Mouse (Mus musculus) hindbrain, embryonic 11.5 days (tissue): ENCODE measurements around the gene Sema5a. TPM values are rescaled to one million over a fixed set of nuclear protein-coding genes. Genes with fewer than 3 reads are reported as not detected.

Experiments
- ATAC-seq: fragments of 200-750 bp; cut with Nextera tagmentation; 2 replicates; pipeline ENCODE4 v1.8.0; 2017; ENCODE audit warnings: mild to moderate bottlenecking, moderate TSS enrichment, moderate library complexity; ENCODE audit not compliant: low FRiP score
- DNase-seq: peaks from one replicate; pipeline ENCODE4 v3.0.0-alpha.2; 2015; ENCODE audit warnings: low spot score
- H3K27ac ChIP-seq: fragments of 300-500 bp; sonication (generic); 2 replicates; pipeline ENCODE4 v1.5.1; 2014; ENCODE audit warnings: mild to moderate bottlenecking, low read depth, low read length
- H3K27me3 ChIP-seq: fragments of 300-500 bp; sonication (generic); 2 replicates; pipeline ENCODE4 v1.6.1; 2014; ENCODE audit warnings: mild to moderate bottlenecking, low read length, moderate library complexity, mixed read lengths; ENCODE audit not compliant: control insufficient read depth, insufficient read depth
- H3K36me3 ChIP-seq: fragments of 300-500 bp; sonication (generic); 2 replicates; pipeline ENCODE4 v1.6.1; 2014; ENCODE audit warnings: mild to moderate bottlenecking, low read length, moderate library complexity, mixed read lengths; ENCODE audit not compliant: control insufficient read depth, insufficient read depth
- H3K4me1 ChIP-seq: fragments of 300-500 bp; sonication (generic); replicated peaks from 2 replicates; pipeline ENCODE4 v1.6.1; 2014; ENCODE audit warnings: low read length, mixed read lengths; ENCODE audit not compliant: control insufficient read depth, insufficient read depth
- H3K4me2 ChIP-seq: fragments of 300-500 bp; sonication (generic); replicated peaks from 2 replicates; pipeline ENCODE4 v1.6.1; 2014; ENCODE audit warnings: mild to moderate bottlenecking, low read depth, low read length
- H3K4me3 ChIP-seq: fragments of 300-500 bp; sonication (generic); 2 replicates; pipeline ENCODE4 v1.5.1; 2014; ENCODE audit warnings: low read depth, low read length
- H3K9ac ChIP-seq: fragments of 300-500 bp; sonication (generic); 2 replicates; pipeline ENCODE4 v1.6.1; 2014; ENCODE audit warnings: low read depth, low read length
- H3K9me3 ChIP-seq: fragments of 300-500 bp; sonication (generic); 2 replicates; pipeline ENCODE4 v1.6.1; 2016; ENCODE audit warnings: low read length; ENCODE audit not compliant: control insufficient read depth
- whole genome bisulfite sequencing: fragments of 180-500 bp; shearing (Covaris S2); extraction: QIAGEN DNeasy Blood & Tissue Kit; methylation state at CpG from one replicate; pipeline ENCODE4 v1.1.7; 2014; 5-methylcytosine and 5-hydroxymethylcytosine counted together
- polyA plus RNA-seq: library from polyadenylated mRNA; unstranded; fragments of >200 nt; fragmentation: Nextera tagmentation; extraction: Ambion mirVana; gene quantifications from 2 replicates; pipeline ENCODE4 v1.2.1, GENCODE M21; 2014

Sema5a gene
- polyA plus RNA-seq, 1 experiment from 2014 or later = 7.5 TPM

GRCm38 (mm10) chr15:32243824-32244223 lies 786 bp upstream of the Sema5a start:
- H3K9me3 ChIP-seq = no peaks in the 10 kb centered on the region
- H3K27me3 ChIP-seq = no peaks in the 10 kb centered on the region
- peak overlapping the region; percentile 99 for H3K4me2 ChIP-seq
- ATAC-seq = no peak
- H3K36me3 ChIP-seq = no peaks in the 10 kb centered on the region
- H3K27ac ChIP-seq = no peak overlapping the region
- H3K4me3 ChIP-seq = peak overlapping the region; percentile 61
- 59% methylated on average over 7 of the region's 7 CpGs for WGBS
- H3K9ac ChIP-seq = peak overlapping the region; percentile 5; the same call in 1 of the 2 replicates
- no peaks in the 10 kb centered on the region for H3K4me1 ChIP-seq
- peak; percentile 14 for DNase-seq

- ATAC-seq = peak; percentile 75
- 0% methylated on average over 52 of the region's 52 CpGs for WGBS
Observed at GRCm38 (mm10) chr15:32244956-32245836, 586 bp downstream of the Sema5a start.

GRCm38 (mm10) chr15:32245837-32246670 lies 1.4 kb downstream of the Sema5a start:
- no peaks in the 10 kb centered on the region for H3K36me3 ChIP-seq
- no peak overlapping the region for H3K27ac ChIP-seq
- H3K4me3 ChIP-seq = peak overlapping the region; percentile 61
- peak overlapping the region; percentile 64; the same call in 1 of the 2 replicates for H3K9ac ChIP-seq
- WGBS = under 1% methylated on average over 47 of the region's 47 CpGs
- no peaks in the 10 kb centered on the region for H3K27me3 ChIP-seq
- H3K4me1 ChIP-seq = no peaks in the 10 kb centered on the region
- no peaks in the 10 kb centered on the region for H3K9me3 ChIP-seq
- peak; percentile 64 for ATAC-seq
- peak overlapping the region; percentile 99 for H3K4me2 ChIP-seq
- DNase-seq = peak; percentile 92

More at GRCm38 (mm10) chr15:32244956-32245836, 586 bp downstream of the Sema5a start:
- Histone ChIP-seq H3K9me3 (no peaks in the 10 kb centered on the region), H3K27ac (no peak overlapping the region), H3K4me2 (peak overlapping the region; percentile 99), H3K36me3 (no peaks in the 10 kb centered on the region), H3K4me3 (peak overlapping the region; percentile 61), H3K9ac (peak overlapping the region; percentile 64), H3K4me1 (no peaks in the 10 kb centered on the region), H3K27me3 (no peaks in the 10 kb centered on the region)
- DNase-seq = peak; percentile 59

- Histone ChIP-seq H3K4me3 (no peak overlapping the region), H3K4me2 (no peak overlapping the region)
Observed at GRCm38 (mm10) chr15:32247281-32247680, 2.7 kb downstream of the Sema5a start.

GRCm38 (mm10) chr15:32254806-32255205 lies 10.2 kb downstream of the Sema5a start:
- WGBS = 86% methylated on average over 2 of the region's 2 CpGs

More at GRCm38 (mm10) chr15:32247281-32247680, 2.7 kb downstream of the Sema5a start:
- Histone ChIP-seq H3K9me3 (no peaks in the 10 kb centered on the region), H3K27ac (no peak overlapping the region), H3K4me1 (no peaks in the 10 kb centered on the region), H3K9ac (no peak overlapping the region), H3K36me3 (no peaks in the 10 kb centered on the region), H3K27me3 (no peaks in the 10 kb centered on the region)
- ATAC-seq = no peak
- 62% methylated on average over 5 of the region's 5 CpGs for WGBS
- no peak for DNase-seq

GRCm38 (mm10) chr15:32257340-32257739 lies 12.7 kb downstream of the Sema5a start:
- DNase-seq (no peak), ATAC-seq (no peak)
- Histone ChIP-seq H3K36me3 (no peaks in the 10 kb centered on the region), H3K4me3 (no peak overlapping the region), H3K27me3 (no peaks in the 10 kb centered on the region), H3K4me1 (no peaks in the 10 kb centered on the region), H3K4me2 (no peak overlapping the region), H3K27ac (no peak overlapping the region), H3K9ac (no peak overlapping the region), H3K9me3 (no peaks in the 10 kb centered on the region)
- 65% methylated on average over 8 of the region's 8 CpGs for WGBS

More at GRCm38 (mm10) chr15:32254806-32255205, 10.2 kb downstream of the Sema5a start:
- Histone ChIP-seq H3K4me1 (no peaks in the 10 kb centered on the region), H3K9ac (no peak overlapping the region), H3K27me3 (no peaks in the 10 kb centered on the region), H3K27ac (no peak overlapping the region), H3K9me3 (no peaks in the 10 kb centered on the region), H3K36me3 (no peaks in the 10 kb centered on the region), H3K4me2 (no peak overlapping the region), H3K4me3 (no peak overlapping the region)
- no peak for ATAC-seq
- DNase-seq = no peak

- H3K27me3 ChIP-seq = no peaks in the 10 kb centered on the region
- no peak overlapping the region for H3K4me2 ChIP-seq
Observed at GRCm38 (mm10) chr15:32257886-32258319, 13.3 kb downstream of the Sema5a start.

GRCm38 (mm10) chr15:32259362-32260096 lies 14.9 kb downstream of the Sema5a start:
- H3K4me3 ChIP-seq = no peak overlapping the region
- no peaks in the 10 kb centered on the region for H3K27me3 ChIP-seq
- ATAC-seq (no peak), DNase-seq (no peak)
- H3K36me3 ChIP-seq = no peaks in the 10 kb centered on the region
- WGBS = 80% methylated on average over 5 of the region's 5 CpGs
- H3K4me1 ChIP-seq = no peaks in the 10 kb centered on the region
- H3K27ac ChIP-seq = no peak overlapping the region
- H3K4me2 ChIP-seq = no peak overlapping the region
- no peaks in the 10 kb centered on the region for H3K9me3 ChIP-seq
- no peak overlapping the region for H3K9ac ChIP-seq

More at GRCm38 (mm10) chr15:32257886-32258319, 13.3 kb downstream of the Sema5a start:
- 64% methylated on average over 7 of the region's 7 CpGs for WGBS
- Histone ChIP-seq H3K9me3 (no peaks in the 10 kb centered on the region), H3K27ac (no peak overlapping the region), H3K4me1 (no peaks in the 10 kb centered on the region), H3K36me3 (no peaks in the 10 kb centered on the region), H3K4me3 (no peak overlapping the region), H3K9ac (no peak overlapping the region)
- no peak for ATAC-seq
- DNase-seq = no peak
